Mouse (Mus musculus) embryo, embryonic 9.5 days (tissue): Measurements from ENCODE around the gene Gm10282.

Experiments used
- DNase-seq: peaks from one replicate; pipeline ENCODE4 v3.0.0-alpha.2; 2017; ENCODE audit errors: extremely low spot score

Gm10282 gene

GRCm38 (mm10) chr8:72324036-72324706, 19.1 kb upstream of the Gm10282 start:
- DNase-seq: no peak

- no peak for DNase-seq
These were observed 18.2 kb upstream of the Gm10282 start for GRCm38 (mm10) chr8:72323131-72323725.

GRCm38 (mm10) chr8:72322471-72322889, 17.4 kb upstream of the Gm10282 start:
- no peak for DNase-seq

- DNase-seq: no peak
These were observed 16.8 kb upstream of the Gm10282 start for GRCm38 (mm10) chr8:72321635-72322441.

GRCm38 (mm10) chr8:72320803-72321583, 15.9 kb upstream of the Gm10282 start:
- no peak for DNase-seq

GRCm38 (mm10) chr8:72319921-72320802, 15.1 kb upstream of the Gm10282 start:
- no peak for DNase-seq

GRCm38 (mm10) chr8:72319397-72319796, 14.3 kb upstream of the Gm10282 start:
- peak; percentile 34 for DNase-seq

GRCm38 (mm10) chr8:72318801-72319322, 13.8 kb upstream of the Gm10282 start, which contains the start of gene Klf2:
TSS of gene Klf2 (plus strand) at chr8:72319033.
- DNase-seq: peak; percentile 93

- DNase-seq: no peak
These were observed 12.8 kb upstream of the Gm10282 start for GRCm38 (mm10) chr8:72317741-72318301.

- DNase-seq: no peak
These were observed 11.1 kb upstream of the Gm10282 start for GRCm38 (mm10) chr8:72316053-72316695.

- no peak for DNase-seq
These were observed 8.0 kb upstream of the Gm10282 start for GRCm38 (mm10) chr8:72312926-72313518.

- DNase-seq: no peak
These were observed 5.9 kb upstream of the Gm10282 start for GRCm38 (mm10) chr8:72310849-72311506.

GRCm38 (mm10) chr8:72308276-72308675, 3.2 kb upstream of the Gm10282 start:
- no peak for DNase-seq

- DNase-seq: no peak
These were observed 1.9 kb upstream of the Gm10282 start for GRCm38 (mm10) chr8:72306913-72307312.

GRCm38 (mm10) chr8:72303633-72304032, 1.4 kb downstream of the Gm10282 start:
- no peak for DNase-seq

GRCm38 (mm10) chr8:72302986-72303612, 2.0 kb downstream of the Gm10282 start:
- no peak for DNase-seq

- no peak for DNase-seq
These were observed 3.6 kb downstream of the Gm10282 start for GRCm38 (mm10) chr8:72301497-72301896.

GRCm38 (mm10) chr8:72300654-72301400, 4.2 kb downstream of the Gm10282 start:
- DNase-seq: no peak
